Mouse (Mus musculus) hindbrain, embryonic 15.5 days (tissue): ENCODE results near the gene Cfap74. TPM values are rescaled to one million over a fixed set of nuclear protein-coding genes. Genes with fewer than 3 reads are reported as not detected.
"Not testable (repeated sequence)": the region's sequence is repeated elsewhere in the genome, so short reads cannot be mapped to it uniquely, and the experiment has no call there.

Source experiments
- ATAC-seq: fragments of 200-750 bp; cut with Nextera tagmentation; 2 replicates; pipeline ENCODE4 v1.8.0; 2017; ENCODE audit warnings: low read depth, moderate number of reproducible peaks, moderate TSS enrichment; ENCODE audit not compliant: low FRiP score
- H3K27ac ChIP-seq: fragments of 300-500 bp; sonication (generic); replicated peaks from 2 replicates; pipeline ENCODE4 v1.5.1; 2015; ENCODE audit warnings: mild to moderate bottlenecking, inconsistent platforms
- H3K27me3 ChIP-seq: fragments of 300-500 bp; sonication (generic); 2 replicates; pipeline ENCODE4 v1.6.1; 2015; ENCODE audit warnings: control low read depth, inconsistent platforms
- H3K36me3 ChIP-seq: fragments of 300-500 bp; sonication (generic); 2 replicates; pipeline ENCODE4 v1.6.1; 2015; ENCODE audit warnings: control low read depth, inconsistent platforms
- H3K4me1 ChIP-seq: fragments of 300-500 bp; sonication (generic); replicated peaks from 2 replicates; pipeline ENCODE4 v1.6.1; 2015; ENCODE audit warnings: control low read depth, inconsistent platforms
- H3K4me2 ChIP-seq: fragments of 300-500 bp; sonication (generic); 2 replicates; pipeline ENCODE4 v1.6.1; 2015; ENCODE audit warnings: moderate library complexity, mild to moderate bottlenecking, inconsistent platforms
- H3K4me3 ChIP-seq: fragments of 300-500 bp; sonication (generic); 2 replicates; pipeline ENCODE4 v1.5.1; 2015; ENCODE audit warnings: mild to moderate bottlenecking, inconsistent platforms
- H3K9ac ChIP-seq: fragments of 300-500 bp; sonication (generic); 2 replicates; pipeline ENCODE4 v1.6.1; 2015; ENCODE audit warnings: inconsistent platforms
- H3K9me3 ChIP-seq: fragments of 300-500 bp; sonication (generic); 2 replicates; pipeline ENCODE4 v1.6.1; 2016; ENCODE audit warnings: control low read depth, inconsistent platforms
- WGBS: fragments of 180-500 bp; shearing (Covaris S2); methylation state at CpG from one replicate; pipeline ENCODE4 v1.1.7; 2015; 5-methylcytosine and 5-hydroxymethylcytosine counted together
- polyA plus RNA-seq: library from polyadenylated mRNA; unstranded; fragments of >200 nt; fragmentation: Nextera tagmentation; extraction: Ambion mirVana; gene quantifications from 2 replicates; pipeline ENCODE4 v1.2.1, GENCODE M21; 2015

The Cfap74 gene
- polyA plus RNA-seq, 1 experiment from 2014 or later = 5.2 TPM

GRCm38 (mm10) chr4:155471406-155471805 lies 62.4 kb downstream of the Cfap74 start:
- no peaks in the 10 kb centered on the region for H3K9me3 ChIP-seq
- 0 out of 2 replicates have a peak, but pooled peaks cover 4% of the 10 kb centered on the region for H3K27me3 ChIP-seq
- H3K9ac ChIP-seq = no peak overlapping the region
- no peak overlapping the region for H3K4me3 ChIP-seq
- H3K4me2 ChIP-seq = no peak overlapping the region
- ATAC-seq = no peak
- peaks cover 10% of the 10 kb centered on the region; the same call in 1 of the 2 replicates for H3K4me1 ChIP-seq
- no peaks in the 10 kb centered on the region for H3K36me3 ChIP-seq
- H3K27ac ChIP-seq = no peak overlapping the region
- 89% methylated on average over 7 of the region's 7 CpGs for WGBS

- 73% methylated on average over 3 of the region's 3 CpGs for WGBS
- no peak overlapping the region for H3K4me3 ChIP-seq
- no peak overlapping the region for H3K4me2 ChIP-seq
- H3K27me3 ChIP-seq = peaks cover 4% of the 10 kb centered on the region; the same call in 1 of the 2 replicates
- no peaks in the 10 kb centered on the region for H3K9me3 ChIP-seq
- no peak overlapping the region for H3K27ac ChIP-seq
- H3K36me3 ChIP-seq = no peaks in the 10 kb centered on the region
- peaks cover 10% of the 10 kb centered on the region; the same call in 1 of the 2 replicates for H3K4me1 ChIP-seq
- no peak overlapping the region for H3K9ac ChIP-seq
- ATAC-seq = no peak
Observed at GRCm38 (mm10) chr4:155472716-155473290, 63.8 kb downstream of the Cfap74 start.

GRCm38 (mm10) chr4:155473319-155473718 lies 64.3 kb downstream of the Cfap74 start:
- Histone ChIP-seq H3K4me3 (no peak overlapping the region), H3K36me3 (no peaks in the 10 kb centered on the region), H3K9ac (no peak overlapping the region), H3K9me3 (no peaks in the 10 kb centered on the region), H3K4me2 (no peak overlapping the region), H3K4me1 (peaks cover 10% of the 10 kb centered on the region; the same call in 1 of the 2 replicates), H3K27me3 (peaks cover 4% of the 10 kb centered on the region; the same call in 1 of the 2 replicates), H3K27ac (no peak overlapping the region)
- ATAC-seq = no peak
- WGBS = 58% methylated on average over 5 of the region's 5 CpGs

GRCm38 (mm10) chr4:155473796-155474195 lies 64.8 kb downstream of the Cfap74 start:
- not testable (repeated sequence) for H3K4me2 ChIP-seq, H3K36me3 ChIP-seq, H3K27me3 ChIP-seq, H3K9ac ChIP-seq, H3K27ac ChIP-seq, H3K9me3 ChIP-seq, H3K4me3 ChIP-seq, ATAC-seq
- 49% methylated on average over 2 of the region's 2 CpGs for WGBS
- peaks cover 10% of the 10 kb centered on the region; the same call in 1 of the 2 replicates for H3K4me1 ChIP-seq

GRCm38 (mm10) chr4:155481381-155482124 lies 72.6 kb downstream of the Cfap74 start:
- ATAC-seq = peak; percentile 80
- H3K4me3 ChIP-seq = peak overlapping the region; percentile 19; the same call in 1 of the 2 replicates
- H3K27ac ChIP-seq = no peak overlapping the region

DNA sequence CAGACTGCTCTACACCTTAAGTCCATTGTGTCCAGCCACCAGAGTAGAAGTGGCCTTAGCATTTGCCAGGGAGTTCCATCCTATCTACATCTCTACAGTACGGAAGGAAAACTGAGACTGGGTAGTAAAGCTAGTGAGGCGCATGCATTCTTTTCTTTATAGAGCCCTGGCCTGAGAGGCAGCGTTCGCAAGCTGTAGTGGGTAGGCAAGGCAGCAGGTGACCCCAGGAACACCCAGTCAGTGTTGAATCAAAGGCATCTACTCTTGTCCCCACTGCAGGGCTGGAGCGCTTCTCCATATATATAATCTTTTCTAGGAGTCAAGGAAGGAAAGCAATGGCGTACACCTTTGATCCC lies 73.1 kb downstream of the Cfap74 start:
- no peaks in the 10 kb centered on the region for H3K36me3 ChIP-seq
- H3K9ac ChIP-seq = no peak overlapping the region

More at GRCm38 (mm10) chr4:155481381-155482124, 72.6 kb downstream of the Cfap74 start:
- no peaks in the 10 kb centered on the region for H3K36me3 ChIP-seq
- H3K9me3 ChIP-seq = no peaks in the 10 kb centered on the region
- H3K27me3 ChIP-seq = no peaks in the 10 kb centered on the region; the same call in 1 of the 2 replicates
- WGBS = 27% methylated on average over 28 of the region's 28 CpGs
- H3K4me2 ChIP-seq = peak overlapping the region; percentile 49
- H3K4me1 ChIP-seq = peaks cover 6% of the 10 kb centered on the region; the same call in 1 of the 2 replicates
- H3K9ac ChIP-seq = no peak overlapping the region

DNA sequence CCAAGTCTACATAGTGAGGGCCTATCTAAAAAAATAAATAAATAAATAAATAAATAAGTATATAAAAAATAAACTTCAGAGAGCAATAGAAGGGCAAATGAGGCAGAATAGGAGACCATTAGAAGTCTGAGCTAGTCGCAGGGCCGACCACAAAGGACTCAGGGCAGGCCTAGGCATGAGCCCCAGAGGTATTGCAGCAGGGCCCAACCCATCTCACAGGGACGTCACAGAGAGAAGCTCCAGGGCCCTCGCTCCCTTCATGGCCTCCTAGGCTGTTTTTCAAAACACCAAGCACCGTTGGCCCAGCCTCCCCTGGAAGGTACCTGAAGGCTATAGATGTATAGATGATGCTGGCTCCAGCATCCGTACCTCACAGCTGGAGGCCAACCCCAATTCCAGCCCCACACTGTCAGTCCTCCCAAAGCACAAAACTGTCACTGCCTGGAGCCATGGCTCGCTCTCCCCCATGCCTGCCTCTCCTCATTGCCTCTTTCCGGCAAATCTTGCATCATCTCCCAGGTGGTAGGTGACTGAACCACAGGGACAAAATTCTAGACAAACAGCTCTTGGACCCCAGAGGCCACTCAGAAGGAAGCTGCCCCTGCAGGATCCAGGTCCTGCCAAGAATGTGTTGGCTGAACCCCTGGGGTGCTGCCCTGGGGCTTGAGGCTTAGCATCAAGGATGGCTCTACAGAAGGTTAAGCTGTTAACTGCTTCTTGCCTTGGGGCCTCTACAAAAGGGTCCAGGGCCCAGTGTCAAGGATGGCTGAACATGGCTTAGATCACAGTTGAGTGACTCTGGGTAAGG lies 73.9 kb downstream of the Cfap74 start:
- H3K36me3 ChIP-seq = no peaks in the 10 kb centered on the region
- no peak overlapping the region for H3K9ac ChIP-seq
- no peak overlapping the region for H3K4me2 ChIP-seq
- H3K9me3 ChIP-seq = no peaks in the 10 kb centered on the region
- 65% methylated on average over 8 of the region's 8 CpGs for WGBS
- H3K4me1 ChIP-seq = peaks cover 8% of the 10 kb centered on the region
- no peak overlapping the region for H3K27ac ChIP-seq
- no peak for ATAC-seq
- H3K27me3 ChIP-seq = no peaks in the 10 kb centered on the region; the same call in 1 of the 2 replicates
- no peak overlapping the region for H3K4me3 ChIP-seq

More for the DNA sequence above, 73.1 kb downstream of the Cfap74 start:
- no peak for ATAC-seq
- H3K4me3 ChIP-seq = no peak overlapping the region
- no peaks in the 10 kb centered on the region; the same call in 1 of the 2 replicates for H3K27me3 ChIP-seq
- no peak overlapping the region for H3K27ac ChIP-seq
- no peaks in the 10 kb centered on the region for H3K9me3 ChIP-seq
- WGBS = 92% methylated on average over 6 of the region's 6 CpGs
- H3K4me2 ChIP-seq = no peak overlapping the region
- peaks cover 6% of the 10 kb centered on the region; the same call in 1 of the 2 replicates for H3K4me1 ChIP-seq

- H3K9ac ChIP-seq = no peak overlapping the region
- no peaks in the 10 kb centered on the region for H3K36me3 ChIP-seq
- WGBS = 82% methylated on average over 3 of the region's 3 CpGs
- H3K27ac ChIP-seq = no peak overlapping the region
- no peak overlapping the region for H3K4me2 ChIP-seq
- no peak overlapping the region for H3K4me3 ChIP-seq
- no peaks in the 10 kb centered on the region for H3K27me3 ChIP-seq
- no peak for ATAC-seq
- H3K4me1 ChIP-seq = peaks cover 25% of the 10 kb centered on the region
- no peaks in the 10 kb centered on the region for H3K9me3 ChIP-seq
Observed at GRCm38 (mm10) chr4:155485521-155485920, 76.5 kb downstream of the Cfap74 start.

DNA sequence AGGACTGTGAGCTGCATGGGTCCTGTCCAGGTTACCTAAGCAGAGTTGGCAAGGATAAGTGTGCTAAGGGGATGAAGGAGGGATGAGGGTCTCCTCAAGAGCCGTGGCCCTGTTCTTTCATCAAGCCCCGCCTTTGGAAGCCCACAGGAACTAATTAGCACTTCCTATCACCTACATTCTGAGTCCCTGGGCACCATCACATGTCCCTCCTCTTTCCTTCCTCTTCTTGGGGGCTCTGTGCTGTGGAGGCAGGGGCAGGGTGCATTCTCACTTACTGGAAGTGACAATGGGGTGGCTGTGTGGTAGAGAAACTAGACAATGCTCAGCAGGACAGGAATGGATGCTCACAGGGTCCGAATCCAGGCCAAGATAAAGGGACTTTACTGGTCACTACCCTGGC lies 78.8 kb downstream of the Cfap74 start:
- H3K4me2 ChIP-seq = no peak overlapping the region
- H3K36me3 ChIP-seq = no peaks in the 10 kb centered on the region
- no peaks in the 10 kb centered on the region for H3K27me3 ChIP-seq
- H3K9me3 ChIP-seq = no peaks in the 10 kb centered on the region
- no peak overlapping the region for H3K9ac ChIP-seq
- no peak for ATAC-seq
- peak overlapping the region; percentile 43 for H3K27ac ChIP-seq
- WGBS = 56% methylated on average over 3 of the region's 3 CpGs
- H3K4me3 ChIP-seq = no peak overlapping the region
- H3K4me1 ChIP-seq = peaks cover 22% of the 10 kb centered on the region

- H3K36me3 ChIP-seq = no peaks in the 10 kb centered on the region
- WGBS = 81% methylated on average over 8 of the region's 8 CpGs
- H3K27me3 ChIP-seq = no peaks in the 10 kb centered on the region
- peaks cover 29% of the 10 kb centered on the region for H3K4me1 ChIP-seq
- no peak overlapping the region for H3K9ac ChIP-seq
- no peaks in the 10 kb centered on the region for H3K9me3 ChIP-seq
- peak overlapping the region; percentile 43 for H3K27ac ChIP-seq
- H3K4me3 ChIP-seq = no peak overlapping the region
- no peak overlapping the region for H3K4me2 ChIP-seq
- ATAC-seq = no peak
Observed at GRCm38 (mm10) chr4:155488232-155489025, 79.4 kb downstream of the Cfap74 start.
